Mouse (Mus musculus): Measurements from ENCODE around the gene Ube2q2.

Gene Ube2q2

DNA sequence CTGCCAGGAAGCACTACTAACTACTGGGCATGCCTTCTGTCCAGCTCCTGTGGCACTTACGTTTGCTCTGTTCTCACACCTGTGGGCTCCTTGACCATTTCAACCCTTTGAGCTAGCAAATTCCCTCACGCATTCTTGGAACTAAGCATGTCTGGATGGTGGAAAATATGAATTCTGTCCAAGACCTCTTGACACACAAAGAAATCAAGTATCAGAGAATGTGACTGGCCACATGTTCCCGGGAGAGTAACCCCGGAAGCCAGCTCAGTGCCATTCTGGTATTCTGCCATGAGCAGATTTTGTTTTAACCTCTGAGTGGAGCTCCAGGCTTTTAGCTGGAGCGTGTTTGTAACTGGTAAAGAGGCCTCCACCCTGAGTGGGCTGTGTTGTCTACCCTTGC, 8.7 kb upstream of the Ube2q2 start:
- H3K27me3 ChIP-seq (ENCODE audit: control insufficient read depth, insufficient read depth, low read length, poor library complexity, severe bottlenecking) = no peaks in the 10 kb centered on the region
- DNase-seq (ENCODE audit: low read depth, low spot score) = no peak
- H3K36me3 ChIP-seq (ENCODE audit: control insufficient read depth, insufficient read depth, low read length, poor library complexity, severe bottlenecking) = no peaks in the 10 kb centered on the region

DNA sequence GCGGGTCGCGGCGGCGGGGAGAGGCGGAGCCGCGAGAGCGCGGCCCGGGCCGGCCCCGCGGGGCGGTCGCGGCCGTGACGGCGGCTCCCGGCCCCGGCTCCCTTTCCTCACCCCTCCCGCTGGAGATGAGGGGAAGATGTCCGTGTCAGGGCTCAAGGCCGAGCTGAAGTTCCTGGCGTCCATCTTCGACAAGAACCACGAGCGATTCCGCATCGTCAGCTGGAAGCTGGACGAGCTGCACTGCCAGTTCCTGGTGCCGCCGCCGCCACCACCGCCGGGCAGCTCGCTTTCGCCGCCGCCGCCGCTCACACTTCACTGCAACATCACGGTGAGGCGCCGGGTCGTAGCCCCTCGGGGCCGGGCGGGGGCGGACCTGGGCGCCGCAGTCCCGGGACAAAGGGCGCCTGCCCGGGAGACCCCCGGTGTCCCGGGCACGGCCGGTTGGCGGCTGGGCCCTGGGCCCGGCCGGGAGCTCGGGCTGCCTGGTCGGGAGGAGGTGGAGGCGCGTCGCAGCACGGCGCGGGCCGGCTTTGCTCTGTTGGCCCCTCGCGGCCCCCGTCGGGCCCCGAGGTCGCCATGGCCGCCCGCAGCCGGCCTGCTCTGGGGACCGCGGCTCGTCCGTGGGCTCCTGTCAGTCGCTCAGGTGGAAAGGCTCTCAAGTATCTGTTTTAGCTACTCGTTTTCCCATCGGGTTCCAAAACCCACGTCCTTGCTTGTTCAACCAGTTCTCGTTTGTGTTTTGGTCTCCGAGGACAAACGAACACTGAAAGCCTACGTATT, 1.0 kb downstream of the Ube2q2 start:
- peak; percentile 61 for DNase-seq (ENCODE audit: low read depth, low spot score)
- Histone ChIP-seq H3K27me3 (ENCODE audit: control insufficient read depth, insufficient read depth, low read length, poor library complexity, severe bottlenecking) (no peaks in the 10 kb centered on the region), H3K36me3 (ENCODE audit: control insufficient read depth, insufficient read depth, low read length, poor library complexity, severe bottlenecking) (no peaks in the 10 kb centered on the region)

DNA sequence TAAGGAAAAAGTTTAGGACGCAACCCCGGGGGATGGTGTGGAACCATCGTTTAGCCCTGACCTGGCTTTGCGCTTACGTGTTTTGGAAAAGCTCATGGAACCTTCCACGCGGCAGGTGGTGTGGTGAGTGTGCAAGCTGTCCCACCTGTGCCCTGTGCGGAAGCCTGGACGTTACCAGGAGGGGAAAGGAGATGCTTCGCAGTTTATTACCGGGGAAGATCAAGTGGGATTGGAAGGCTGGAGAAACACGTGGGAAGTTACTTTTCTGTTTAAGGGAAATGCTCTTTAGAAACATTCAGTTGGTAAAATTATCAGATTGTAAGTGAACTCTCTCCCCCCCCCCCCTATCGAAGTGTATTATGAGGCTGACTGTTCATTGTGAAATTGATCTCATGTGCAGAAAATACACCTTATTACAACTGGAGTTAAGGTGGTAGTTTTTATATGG, 1.6 kb downstream of the Ube2q2 start:
- H3K27me3 ChIP-seq (ENCODE audit: control insufficient read depth, insufficient read depth, low read length, poor library complexity, severe bottlenecking) = no peaks in the 10 kb centered on the region
- DNase-seq (ENCODE audit: low read depth, low spot score) = no peak
- no peaks in the 10 kb centered on the region for H3K36me3 ChIP-seq (ENCODE audit: control insufficient read depth, insufficient read depth, low read length, poor library complexity, severe bottlenecking)

DNA sequence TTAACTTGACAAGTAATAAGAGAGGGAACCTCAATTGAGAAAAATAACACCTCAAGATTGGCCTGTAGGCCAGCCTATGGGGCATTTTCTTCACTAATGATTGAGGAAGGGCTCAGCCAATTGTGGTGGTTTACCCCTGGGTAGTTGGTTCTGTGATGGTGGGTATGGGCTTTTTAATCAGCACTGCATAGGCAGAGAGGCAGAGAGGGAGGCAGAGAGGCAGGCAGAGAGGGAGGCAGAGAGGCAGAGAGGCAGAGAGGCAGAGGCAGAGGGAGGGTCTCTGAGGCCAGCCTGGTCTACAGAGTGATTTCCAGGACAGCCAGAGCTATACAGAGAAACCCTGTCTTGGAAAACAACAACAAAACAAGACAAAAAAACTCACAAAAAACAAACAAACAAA, 2.4 kb downstream of the Ube2q2 start:
- DNase-seq (ENCODE audit: low read depth, low spot score) = no peak
- Histone ChIP-seq H3K36me3 (ENCODE audit: control insufficient read depth, insufficient read depth, low read length, poor library complexity, severe bottlenecking) (no peaks in the 10 kb centered on the region), H3K27me3 (ENCODE audit: control insufficient read depth, insufficient read depth, low read length, poor library complexity, severe bottlenecking) (no peaks in the 10 kb centered on the region)

- H3K36me3 ChIP-seq (ENCODE audit: control insufficient read depth, insufficient read depth, low read length, poor library complexity, severe bottlenecking) = no peaks in the 10 kb centered on the region
- DNase-seq (ENCODE audit: low read depth, low spot score) = no peak
- no peaks in the 10 kb centered on the region for H3K27me3 ChIP-seq (ENCODE audit: control insufficient read depth, insufficient read depth, low read length, poor library complexity, severe bottlenecking)
Measured at GRCm38 (mm10) chr9:55152935-55153334, 4.3 kb downstream of the Ube2q2 start.

DNA sequence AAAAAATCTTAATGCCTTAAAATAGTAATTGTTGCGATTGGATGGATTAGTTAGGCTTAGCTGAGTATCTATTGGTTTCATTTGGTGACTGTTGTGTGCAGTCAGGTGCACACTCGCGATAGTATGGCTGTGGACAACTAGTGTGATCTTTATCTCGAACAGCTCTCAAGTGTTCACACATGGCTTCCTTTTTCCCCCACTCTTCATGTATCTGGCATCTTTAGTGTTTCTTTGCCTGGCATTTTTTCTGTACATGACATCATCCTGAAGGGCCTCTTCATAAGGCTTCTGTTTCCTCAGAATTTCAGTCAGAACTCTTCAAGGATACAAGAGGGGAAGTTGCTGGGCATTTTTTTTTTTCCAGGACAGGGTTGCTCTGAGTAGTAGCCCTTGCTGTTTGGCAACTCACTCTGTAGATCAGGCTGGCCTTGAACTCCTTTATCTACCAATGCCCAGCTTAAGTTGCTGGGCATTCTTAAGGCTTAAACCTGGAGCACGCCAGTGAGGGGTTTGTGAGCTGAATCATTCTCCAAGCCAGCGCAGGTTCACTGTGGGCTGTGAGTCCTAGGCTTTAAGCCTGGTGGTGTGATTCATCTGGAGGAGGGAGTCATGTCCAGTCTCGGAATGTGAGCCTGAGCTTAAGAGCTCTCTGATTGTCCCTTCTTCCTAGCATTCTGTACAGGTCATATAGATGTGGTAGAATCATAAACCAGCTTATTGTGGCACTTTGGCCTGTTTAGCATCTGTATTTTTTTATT, 22.2 kb downstream of the Ube2q2 start:
- DNase-seq (ENCODE audit: low read depth, low spot score) = no peak
- H3K36me3 ChIP-seq (ENCODE audit: control insufficient read depth, insufficient read depth, low read length, poor library complexity, severe bottlenecking) = peaks cover 2% of the 10 kb centered on the region; the same call in 1 of the 2 replicates

DNA sequence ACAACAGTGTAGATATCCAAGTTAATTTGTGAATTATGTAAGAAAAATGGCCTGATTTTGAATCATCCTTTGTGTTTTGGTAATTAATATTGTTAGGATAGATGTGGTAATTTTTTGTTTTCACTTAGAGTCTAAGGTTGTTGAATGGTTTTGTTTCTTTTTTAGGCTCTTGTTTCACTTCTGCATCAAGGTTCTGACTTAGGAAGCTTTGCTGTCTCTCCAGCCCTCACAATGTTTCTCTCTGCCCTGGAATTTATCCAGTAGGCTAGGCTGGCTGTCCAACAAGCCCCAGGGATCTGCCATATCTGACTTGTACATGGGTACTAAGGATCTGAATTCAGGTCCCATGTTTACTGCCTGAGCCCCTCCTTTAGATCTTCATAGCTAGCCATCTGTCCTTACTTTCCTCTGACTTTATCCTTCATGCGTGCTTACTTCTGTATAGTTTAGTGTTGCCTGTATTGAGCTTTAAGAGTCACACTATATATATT, 23.6 kb downstream of the Ube2q2 start:
- H3K27me3 ChIP-seq (ENCODE audit: control insufficient read depth, insufficient read depth, low read length, poor library complexity, severe bottlenecking) = no peaks in the 10 kb centered on the region
- DNase-seq (ENCODE audit: low read depth, low spot score) = peak; percentile 15
- H3K36me3 ChIP-seq (ENCODE audit: control insufficient read depth, insufficient read depth, low read length, poor library complexity, severe bottlenecking) = peaks cover 5% of the 10 kb centered on the region; the same call in 1 of the 2 replicates

More for the DNA sequence above, 22.2 kb downstream of the Ube2q2 start:
- no peaks in the 10 kb centered on the region for H3K27me3 ChIP-seq (ENCODE audit: control insufficient read depth, insufficient read depth, low read length, poor library complexity, severe bottlenecking)

- Histone ChIP-seq H3K27me3 (ENCODE audit: control insufficient read depth, insufficient read depth, low read length, poor library complexity, severe bottlenecking) (no peaks in the 10 kb centered on the region), H3K36me3 (ENCODE audit: control insufficient read depth, insufficient read depth, low read length, poor library complexity, severe bottlenecking) (peaks cover 5% of the 10 kb centered on the region; the same call in 1 of the 2 replicates)
- DNase-seq (ENCODE audit: low read depth, low spot score) = no peak
Measured at GRCm38 (mm10) chr9:55174235-55174634, 25.6 kb downstream of the Ube2q2 start.

- Histone ChIP-seq H3K36me3 (ENCODE audit: control insufficient read depth, insufficient read depth, low read length, poor library complexity, severe bottlenecking) (0 out of 2 replicates have a peak, but pooled peaks cover 1% of the 10 kb centered on the region), H3K27me3 (ENCODE audit: control insufficient read depth, insufficient read depth, low read length, poor library complexity, severe bottlenecking) (no peaks in the 10 kb centered on the region)
- DNase-seq (ENCODE audit: low read depth, low spot score) = no peak
Measured at GRCm38 (mm10) chr9:55195876-55196275, 47.2 kb downstream of the Ube2q2 start.

- Histone ChIP-seq H3K27me3 (ENCODE audit: control insufficient read depth, insufficient read depth, low read length, poor library complexity, severe bottlenecking) (no peaks in the 10 kb centered on the region), H3K36me3 (ENCODE audit: control insufficient read depth, insufficient read depth, low read length, poor library complexity, severe bottlenecking) (0 out of 2 replicates have a peak, but pooled peaks cover 1% of the 10 kb centered on the region)
- no peak for DNase-seq (ENCODE audit: low read depth, low spot score)
Measured at GRCm38 (mm10) chr9:55198260-55198659, 49.6 kb downstream of the Ube2q2 start.

DNA sequence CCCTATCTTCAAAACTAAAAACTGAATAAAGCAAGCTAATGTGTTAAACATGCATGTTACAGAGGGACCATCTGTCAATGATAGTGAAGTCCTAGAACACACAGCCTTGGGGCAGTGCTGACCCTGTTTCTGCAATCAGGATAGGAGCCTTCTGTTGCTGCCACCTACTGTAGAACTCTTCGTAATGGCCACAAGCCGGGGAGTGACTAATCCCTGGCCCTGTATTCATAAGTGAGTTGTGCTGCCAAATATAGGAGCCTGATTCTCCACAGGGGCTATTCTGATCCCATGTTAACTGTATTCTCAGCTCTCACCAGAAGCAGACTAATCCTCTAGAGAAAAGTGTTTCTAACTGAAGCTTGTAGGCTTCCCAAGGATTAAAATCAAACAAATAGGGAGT, 50.7 kb downstream of the Ube2q2 start:
- Histone ChIP-seq H3K27me3 (ENCODE audit: control insufficient read depth, insufficient read depth, low read length, poor library complexity, severe bottlenecking) (no peaks in the 10 kb centered on the region), H3K36me3 (ENCODE audit: control insufficient read depth, insufficient read depth, low read length, poor library complexity, severe bottlenecking) (0 out of 2 replicates have a peak, but pooled peaks cover 1% of the 10 kb centered on the region)
- DNase-seq (ENCODE audit: low read depth, low spot score) = no peak

DNA sequence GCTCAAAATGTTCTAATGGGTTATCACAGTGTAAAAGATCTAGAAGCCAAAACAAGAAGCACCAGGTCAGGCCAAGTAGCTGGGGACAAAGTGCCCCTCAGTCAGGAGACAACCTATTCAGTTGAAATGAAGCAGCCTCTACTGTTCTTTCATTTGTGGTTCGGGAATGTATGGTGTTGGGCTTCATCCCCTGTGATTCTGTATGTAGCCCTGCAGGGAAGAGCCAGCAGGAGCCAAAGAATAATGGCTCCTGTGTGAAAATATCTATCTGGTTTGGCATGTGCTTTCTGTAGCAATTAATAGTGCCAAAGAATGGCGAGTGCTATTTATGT, 59.8 kb downstream of the Ube2q2 start:
- H3K27me3 ChIP-seq (ENCODE audit: control insufficient read depth, insufficient read depth, low read length, poor library complexity, severe bottlenecking) = no peaks in the 10 kb centered on the region
- H3K36me3 ChIP-seq (ENCODE audit: control insufficient read depth, insufficient read depth, low read length, poor library complexity, severe bottlenecking) = no peaks in the 10 kb centered on the region
- peak; percentile 4 for DNase-seq (ENCODE audit: low read depth, low spot score)

- Histone ChIP-seq H3K27me3 (ENCODE audit: control insufficient read depth, insufficient read depth, low read length, poor library complexity, severe bottlenecking) (no peaks in the 10 kb centered on the region), H3K36me3 (ENCODE audit: control insufficient read depth, insufficient read depth, low read length, poor library complexity, severe bottlenecking) (no peaks in the 10 kb centered on the region; the same call in 1 of the 2 replicates)
- DNase-seq (ENCODE audit: low read depth, low spot score) = peak; percentile 81
Measured at GRCm38 (mm10) chr9:55208790-55209481, 60.3 kb downstream of the Ube2q2 start, which contains the start of gene Fbxo22. TSS of gene Fbxo22 (plus strand) at chr9:55208925.

DNA sequence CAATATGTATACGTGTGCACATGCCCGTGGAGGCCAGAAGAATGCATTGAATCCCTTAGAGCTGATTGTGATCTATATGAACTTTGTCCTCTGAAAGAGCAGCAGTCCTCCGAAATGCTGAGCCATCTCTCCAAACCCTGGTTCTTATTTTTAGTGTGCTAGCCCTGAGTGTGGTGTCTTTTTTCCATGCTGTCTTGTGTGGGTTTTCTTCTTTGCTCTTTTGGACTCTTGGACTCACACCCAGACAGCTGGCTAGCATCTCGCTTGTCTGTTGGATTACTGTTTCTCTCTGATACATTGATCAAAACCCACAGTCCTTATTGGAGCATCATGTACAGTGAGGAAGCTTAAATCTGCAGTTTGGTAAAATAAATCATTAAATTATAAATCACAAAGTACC, 63.0 kb downstream of the Ube2q2 start:
- Histone ChIP-seq H3K36me3 (ENCODE audit: control insufficient read depth, insufficient read depth, low read length, poor library complexity, severe bottlenecking) (peaks cover 7% of the 10 kb centered on the region), H3K27me3 (ENCODE audit: control insufficient read depth, insufficient read depth, low read length, poor library complexity, severe bottlenecking) (no peaks in the 10 kb centered on the region)
- DNase-seq (ENCODE audit: low read depth, low spot score) = no peak

Data from splenic B cell, adult 2 months (primary cell).